Mouse (Mus musculus) CD8-positive naive resting alpha-beta T cell, adult 2 months (primary cell): Measurements from ENCODE around the gene Borcs7.
A peak's percentile ranks its signal among the peaks of the same experiment; 100 is the strongest.

Experiments
- DNase-seq, 2 experiments: peaks; one replicate each; pipeline ENCODE4 v3.0.0; 2022; ENCODE audit warnings: low read depth in 2 of 2, low spot score in 2 of 2

Gene Borcs7

DNA sequence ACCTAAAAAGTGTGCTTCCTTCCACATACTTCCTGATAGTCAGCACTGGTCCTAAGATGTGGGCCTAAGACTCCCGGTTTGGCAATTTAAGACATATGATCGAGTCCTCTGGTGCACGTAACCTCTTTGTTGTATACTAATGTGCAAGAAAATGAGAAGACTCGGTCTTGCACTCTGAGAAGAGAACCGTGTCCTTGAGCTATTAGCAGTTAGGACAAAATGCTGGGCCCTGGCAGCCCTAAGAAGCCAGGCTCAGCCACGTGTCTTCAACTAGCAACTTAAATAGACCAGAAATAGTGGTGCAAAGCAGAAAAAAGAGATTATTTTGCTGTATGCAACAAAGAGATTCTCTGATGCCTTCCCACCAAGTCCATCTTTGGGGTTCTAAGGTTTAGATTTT, 26.9 kb upstream of the Borcs7 start:
- no peak for DNase-seq

DNA sequence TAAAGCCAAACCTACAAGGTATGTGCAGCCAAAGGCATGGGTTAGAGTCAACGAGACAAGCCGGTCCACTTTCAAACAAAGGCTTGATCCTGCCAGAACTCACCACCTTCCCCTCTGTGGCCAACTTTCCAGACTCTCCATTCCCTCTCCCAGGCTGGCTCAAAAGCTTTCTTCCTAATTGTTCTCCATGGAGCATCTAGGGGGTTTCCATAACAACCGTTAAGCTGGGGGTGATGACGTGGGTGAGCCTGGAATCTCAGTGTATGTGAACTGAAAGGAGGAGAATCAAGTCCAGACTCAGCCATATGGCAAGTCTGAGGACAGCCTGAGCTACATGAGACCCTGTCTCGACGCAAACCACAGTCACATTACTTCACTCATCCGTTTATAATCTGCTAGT, 24.2 kb upstream of the Borcs7 start:
- DNase-seq = no peak

DNA sequence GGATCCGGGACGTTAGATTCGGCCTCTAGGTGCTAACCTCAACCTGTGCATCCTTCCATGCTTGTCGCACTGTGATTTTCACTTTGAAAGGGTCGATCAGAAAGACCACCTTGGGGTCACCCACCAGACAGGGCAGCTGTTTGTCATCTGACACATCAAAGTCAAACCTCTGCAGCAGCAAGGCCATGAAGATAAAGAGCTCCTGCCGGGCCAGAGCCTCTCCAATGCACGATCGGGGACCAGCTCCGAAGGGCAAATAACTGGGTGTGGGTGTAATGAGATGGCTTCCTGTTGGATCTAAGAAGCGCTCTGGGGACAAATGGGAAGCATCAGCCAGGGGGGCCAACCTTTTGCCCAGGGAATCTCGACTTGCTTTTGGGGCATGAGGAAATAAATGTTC, 22.4 kb upstream of the Borcs7 start:
- no peak for DNase-seq

DNA sequence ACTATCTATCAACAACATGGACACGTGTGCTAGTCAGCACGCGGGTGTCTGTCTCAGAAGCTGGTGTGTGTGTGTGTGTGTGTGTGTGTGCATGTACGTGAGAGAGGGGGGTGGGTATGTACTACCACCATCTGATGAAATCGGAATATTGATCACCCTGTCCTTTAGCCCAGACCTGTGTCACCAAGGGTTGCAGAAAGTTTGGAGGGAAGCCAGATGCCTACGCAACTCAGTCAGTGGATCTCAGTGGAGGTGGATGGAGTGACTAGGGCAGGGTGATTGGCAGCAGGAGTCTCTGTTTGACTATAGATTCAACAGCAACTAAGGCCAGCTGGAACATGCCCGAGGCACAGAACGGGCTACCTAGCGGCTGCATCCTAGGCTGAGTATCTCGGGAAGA, 21.4 kb upstream of the Borcs7 start:
- DNase-seq = no peak

DNA sequence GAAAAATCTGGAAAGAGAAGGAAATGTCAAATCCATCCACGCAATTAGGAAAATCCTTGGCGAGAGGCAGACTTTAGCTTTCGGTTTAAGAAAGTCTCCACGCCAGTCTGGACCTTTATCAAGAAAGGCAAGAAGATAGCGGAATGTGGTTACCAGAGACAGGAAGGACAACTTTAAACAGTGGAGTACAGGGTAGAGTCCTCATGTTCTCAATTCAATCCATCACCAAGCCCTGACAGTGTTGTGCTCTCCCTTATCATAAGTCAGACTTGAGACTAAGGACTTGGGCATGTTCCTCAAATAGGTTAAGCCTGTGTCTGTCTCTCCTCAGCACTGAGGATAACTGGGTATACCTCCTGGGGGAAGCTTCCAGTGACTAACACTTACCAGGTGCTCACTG, 19.9 kb upstream of the Borcs7 start:
- no peak for DNase-seq

DNA sequence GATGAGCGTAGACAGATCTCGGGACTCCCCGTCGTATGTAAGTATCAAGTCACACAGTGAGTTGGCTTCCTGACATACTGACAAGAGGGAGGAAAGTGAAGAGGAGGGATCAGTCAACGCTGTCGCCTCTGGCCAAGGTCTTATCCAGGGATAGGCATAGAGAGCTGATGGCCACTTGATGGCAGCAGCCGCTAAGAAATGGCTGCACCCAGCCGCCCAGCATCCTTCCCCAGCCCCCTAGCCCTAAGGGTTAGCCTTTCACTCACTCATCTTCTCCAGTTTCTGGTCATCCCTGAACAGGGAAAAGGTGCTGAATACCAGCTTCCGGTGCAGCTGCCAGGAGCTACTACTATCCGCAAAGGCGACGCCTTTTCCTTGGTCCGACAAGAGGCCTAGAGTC, 19.0 kb upstream of the Borcs7 start:
- DNase-seq = peak; percentile 16 to 28

DNA sequence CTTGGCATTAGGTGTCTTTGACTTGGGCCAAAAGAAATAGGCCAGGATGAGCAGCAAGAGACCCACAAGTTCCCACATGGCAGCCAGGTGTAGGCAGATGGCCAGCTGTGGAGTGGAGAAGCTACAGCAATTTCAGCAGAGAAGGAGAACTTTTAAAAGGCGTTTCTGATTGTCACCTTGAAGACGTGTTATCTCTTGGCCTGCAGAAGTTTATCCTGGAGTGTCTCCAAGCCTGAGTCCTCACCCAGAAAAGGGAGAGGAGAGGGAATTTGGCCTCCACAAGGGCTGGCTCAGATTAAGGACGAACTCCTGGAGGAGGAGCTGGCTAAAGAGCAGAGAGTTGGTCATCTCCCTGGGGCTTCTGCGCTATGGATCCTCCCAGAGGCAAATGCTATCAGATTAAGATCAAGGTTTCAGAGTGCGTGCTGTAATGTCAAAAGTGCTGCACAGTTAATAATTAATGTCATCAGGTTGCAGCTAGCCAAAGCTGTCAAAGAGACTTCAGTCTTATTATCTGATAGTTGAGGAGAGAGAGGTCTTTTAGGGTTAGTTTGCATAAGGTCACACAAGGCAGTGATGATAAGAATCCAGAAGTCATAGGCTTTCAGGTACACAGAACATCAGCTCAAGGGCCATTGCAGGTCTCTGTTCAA, 16.8 kb upstream of the Borcs7 start, which contains the start of gene Cyp17a1:
Cyp17a1 (minus strand) TSS at position 407 of the 653 bp plus-strand sequence.
- no peak for DNase-seq

DNA sequence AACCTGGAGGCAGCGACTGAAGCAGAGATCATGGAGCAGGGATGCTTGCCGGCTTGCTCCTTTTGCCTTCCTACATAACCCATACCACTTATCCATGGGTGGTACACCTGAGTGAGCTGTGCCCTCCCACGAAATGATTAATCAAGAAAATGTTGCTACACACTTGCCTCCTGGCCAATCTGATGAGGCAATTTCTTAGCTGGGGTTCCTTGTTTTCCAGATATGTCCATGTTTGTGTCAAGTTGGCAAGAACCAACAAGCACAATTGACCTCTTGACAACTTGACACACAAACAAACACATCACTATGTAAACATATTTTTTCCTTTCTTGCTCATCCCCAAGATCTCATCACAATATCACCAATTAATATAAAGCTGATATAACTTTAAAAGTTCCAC, 14.1 kb upstream of the Borcs7 start:
- no peak for DNase-seq

DNA sequence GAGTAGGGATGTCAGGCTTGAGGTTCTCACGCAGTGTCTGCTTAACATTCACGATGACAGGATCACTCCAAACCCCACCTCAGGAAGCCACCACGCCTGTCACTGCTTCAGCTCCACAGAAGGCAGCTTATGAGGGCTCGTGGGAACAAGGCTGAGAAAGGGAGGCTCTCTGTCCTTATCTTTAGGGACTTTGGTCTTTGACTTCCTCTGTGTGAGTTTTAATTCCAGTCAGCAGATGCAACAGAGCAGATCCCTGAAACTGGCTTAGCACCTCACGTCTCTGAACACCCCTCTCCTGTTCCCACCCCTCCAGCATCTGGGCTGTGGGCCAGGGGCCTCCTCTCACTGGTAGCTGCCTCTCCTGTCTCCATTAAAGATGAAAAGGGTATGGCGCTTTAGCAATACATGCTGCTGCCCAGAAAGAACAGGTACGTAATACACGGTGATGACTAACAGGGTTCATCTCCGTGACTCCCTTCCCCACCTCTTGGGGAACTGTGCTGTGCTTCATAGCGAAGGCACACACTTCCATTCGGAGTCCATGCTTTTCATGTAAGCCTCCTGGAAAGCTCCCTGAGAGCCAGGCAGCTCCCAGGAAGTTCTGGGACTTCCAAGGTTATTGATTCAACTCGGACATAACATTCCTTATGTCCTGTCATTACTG, 9.9 kb upstream of the Borcs7 start:
- no peak for DNase-seq

DNA sequence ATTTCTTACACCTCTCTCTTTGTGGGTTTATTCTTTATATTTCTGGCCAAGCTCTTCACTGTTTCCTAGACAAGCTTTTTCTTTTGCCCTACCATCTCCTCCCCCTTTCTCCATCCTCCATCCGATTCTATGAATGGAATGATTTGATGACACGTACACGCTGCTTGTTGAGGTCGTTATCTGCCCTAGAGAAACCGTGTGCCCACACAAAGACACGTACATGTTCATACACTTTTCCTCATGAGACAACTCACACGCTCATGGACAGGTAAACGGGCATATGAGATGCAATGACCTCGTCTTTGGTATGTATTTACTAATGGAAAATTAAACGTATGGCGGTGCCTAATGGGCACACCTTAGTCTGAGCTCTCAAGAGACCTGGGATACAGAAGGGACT, 681 bp downstream of the Borcs7 start:
- DNase-seq = no peak

DNA sequence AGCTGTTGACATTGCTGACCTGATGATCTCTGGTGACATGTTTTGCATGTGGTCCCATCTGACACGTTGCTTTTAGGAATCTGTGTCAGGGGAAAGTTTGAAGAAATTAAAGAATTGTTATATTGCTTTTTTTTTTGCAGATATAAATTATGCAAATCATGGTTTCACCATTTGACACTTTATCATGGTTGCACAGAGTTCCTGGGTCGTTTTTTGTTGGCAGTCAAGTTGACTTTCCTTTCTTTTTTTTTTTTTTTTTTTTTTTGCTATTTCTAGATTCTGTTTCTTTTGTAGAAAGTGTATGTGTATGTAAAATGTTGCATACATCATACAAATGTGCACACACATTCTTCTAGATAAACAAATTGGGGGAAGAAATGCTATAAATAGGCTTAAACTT, 1.4 kb downstream of the Borcs7 start:
- no peak for DNase-seq

DNA sequence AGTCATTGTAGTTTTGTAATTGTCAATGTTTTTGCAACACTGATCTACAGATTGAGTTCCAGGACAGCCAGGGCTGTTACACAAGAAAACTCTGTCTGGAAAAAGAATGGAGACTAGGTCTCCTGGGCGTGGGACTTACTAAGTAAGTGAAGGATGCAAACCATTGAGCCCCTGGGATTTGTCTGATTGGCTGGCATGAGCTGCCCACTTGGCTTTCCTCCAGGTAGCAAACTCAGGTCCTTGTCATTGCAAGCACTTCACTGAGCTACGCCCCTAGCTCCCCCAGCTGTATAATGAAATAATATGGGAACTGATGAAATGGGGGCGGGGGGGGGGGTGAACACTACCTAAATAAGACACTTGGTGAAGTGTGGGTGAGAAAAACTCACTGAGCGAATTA, 3.4 kb downstream of the Borcs7 start:
- no peak for DNase-seq

DNA sequence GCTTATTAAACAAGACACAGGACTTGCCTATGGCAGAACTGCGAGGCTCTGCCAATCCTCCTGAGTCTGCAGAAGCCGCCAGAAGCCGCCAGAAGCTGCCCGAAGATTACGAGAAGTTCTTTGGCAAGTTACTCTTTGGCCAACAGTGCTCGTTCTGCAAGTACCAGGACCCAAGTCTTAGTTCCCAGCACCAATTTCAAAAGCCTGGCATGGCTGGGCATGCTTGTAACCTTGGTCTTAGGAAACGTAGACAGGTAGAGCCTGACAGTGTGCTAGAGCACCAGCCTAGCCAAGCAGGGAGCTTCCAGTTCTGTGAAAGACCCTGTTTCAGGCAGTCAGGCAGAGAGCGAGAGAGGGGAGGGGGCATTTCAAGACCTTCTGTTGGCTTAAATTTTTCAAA, 6.8 kb downstream of the Borcs7 start:
- DNase-seq = no peak

DNA sequence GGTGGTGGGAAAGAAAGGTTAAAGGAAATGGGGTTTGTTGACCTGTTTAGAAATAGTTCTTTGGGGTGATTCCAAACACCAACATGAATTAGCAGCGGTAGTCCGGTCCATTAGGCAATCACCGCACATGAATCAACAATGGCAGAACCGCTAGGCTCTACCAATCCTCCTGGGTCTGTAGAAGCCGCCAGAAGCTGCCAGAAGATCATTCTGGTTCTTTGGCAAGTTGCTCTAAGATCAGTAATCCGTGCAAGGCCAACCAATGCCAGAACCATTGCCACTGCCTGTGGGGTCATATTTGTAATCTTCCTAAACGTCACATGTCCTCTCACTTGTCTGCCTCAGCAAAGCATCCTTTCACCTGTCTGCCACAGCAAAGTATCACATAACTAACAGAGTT, 7.2 kb downstream of the Borcs7 start:
- no peak for DNase-seq

DNA sequence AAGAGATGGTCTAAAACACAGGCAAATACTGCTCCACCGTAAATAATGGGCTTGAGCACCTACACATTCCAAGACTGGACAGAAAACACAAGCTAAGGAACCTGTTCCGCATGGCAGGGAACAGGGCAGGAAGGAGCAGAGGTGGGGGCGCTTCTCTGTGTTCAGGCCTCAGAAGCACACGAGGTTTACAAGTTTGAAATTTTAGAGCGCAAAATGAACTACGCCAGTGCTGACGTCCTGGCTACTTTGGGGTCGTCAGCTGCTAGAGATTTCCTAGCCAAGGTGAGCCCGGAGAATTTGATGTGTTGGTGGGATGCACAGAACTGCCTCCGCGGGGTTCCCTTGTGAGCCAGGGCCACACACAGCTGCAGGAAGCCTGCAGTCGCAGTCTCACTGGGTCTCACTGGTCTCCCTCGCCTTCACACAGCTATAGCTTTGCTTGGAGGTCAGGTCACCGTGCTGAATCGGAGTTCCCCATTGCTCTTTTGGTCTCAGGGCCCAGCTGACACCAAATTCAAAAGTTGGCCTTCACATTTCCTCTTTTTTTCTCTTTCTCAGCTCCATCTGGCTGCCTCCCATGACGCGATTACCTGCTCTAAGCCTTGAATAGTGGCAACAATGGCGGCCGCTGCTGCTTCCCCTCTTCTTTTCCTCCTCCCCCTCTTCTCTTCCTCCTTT, 8.3 kb downstream of the Borcs7 start:
- DNase-seq = no peak

DNA sequence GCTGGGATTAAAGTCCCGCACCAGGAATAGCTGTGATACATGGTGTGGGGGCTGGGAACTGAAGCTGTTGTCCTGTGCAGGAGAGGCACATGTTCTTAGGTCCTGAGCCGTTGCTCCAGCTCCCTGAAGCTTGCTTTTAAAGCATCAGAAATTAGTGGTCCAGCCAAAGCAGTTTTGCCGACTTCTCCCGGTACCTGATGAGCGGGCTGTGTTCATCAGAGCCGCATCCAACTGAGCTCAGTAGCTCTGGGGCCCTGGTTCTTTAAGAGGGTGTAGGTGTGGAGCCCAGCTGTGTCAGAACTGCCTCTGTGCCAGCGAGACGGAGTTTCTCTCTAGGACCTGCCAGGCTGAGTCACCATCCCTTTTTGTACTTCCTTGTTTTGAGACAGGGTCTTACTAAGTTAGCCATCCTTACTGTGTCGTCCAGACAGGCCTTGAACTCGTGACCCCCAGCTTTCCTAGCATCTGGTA, 9.3 kb downstream of the Borcs7 start:
- no peak for DNase-seq

DNA sequence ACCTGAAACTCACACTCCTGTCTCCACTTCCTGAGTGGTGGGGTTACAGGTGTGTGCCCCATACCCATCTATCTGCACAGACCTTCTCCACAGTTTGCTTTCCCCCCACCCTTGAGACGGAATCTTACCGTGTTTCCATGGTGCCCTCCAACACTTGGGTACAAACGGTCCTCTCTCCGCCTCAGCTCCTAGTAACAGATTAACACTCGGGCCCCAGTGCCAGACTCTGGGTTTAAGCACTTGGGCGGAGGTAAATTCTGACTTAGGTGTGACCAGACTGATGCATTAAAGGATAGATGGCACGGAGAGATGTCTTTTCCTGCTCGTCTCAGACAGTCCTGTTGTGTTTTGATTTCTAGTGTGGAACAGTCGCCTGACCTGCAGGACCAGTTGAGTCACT, 11.4 kb downstream of the Borcs7 start:
- no peak for DNase-seq

DNA sequence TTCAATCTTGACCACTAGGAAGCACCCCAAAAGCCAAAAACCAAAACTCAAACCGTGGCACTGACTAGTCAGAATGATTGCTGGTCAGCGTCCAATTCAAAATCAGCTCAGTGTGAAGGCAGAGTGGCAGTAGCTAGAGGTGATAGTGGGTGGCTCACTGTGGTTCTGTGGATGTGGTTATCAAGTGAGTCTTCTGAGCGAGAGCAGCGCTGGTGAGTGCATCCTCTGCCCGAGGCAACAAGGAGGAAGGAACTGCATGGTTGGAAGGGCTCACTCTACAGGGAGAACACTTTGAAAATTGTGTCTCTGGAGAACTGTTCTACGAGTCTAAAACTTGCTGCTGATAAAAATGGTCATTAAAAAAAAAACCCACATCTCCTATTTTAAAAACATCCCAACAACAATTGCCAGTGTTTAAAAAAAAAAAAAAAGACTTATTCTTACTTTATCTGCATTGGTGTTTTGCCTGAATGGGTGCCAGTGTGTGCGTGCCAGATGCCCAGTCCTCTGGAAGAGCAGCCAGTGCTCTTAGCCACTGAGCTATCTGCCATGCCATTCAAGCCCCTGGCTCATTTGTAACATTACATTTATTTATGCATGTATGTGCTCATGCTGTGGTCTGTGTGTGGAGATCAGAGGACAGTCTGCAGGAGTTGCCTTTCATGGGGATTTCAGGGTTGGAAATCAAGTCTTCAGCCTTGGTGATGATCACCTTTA, 16.2 kb downstream of the Borcs7 start:
- DNase-seq = peak; percentile 13 to 26

DNA sequence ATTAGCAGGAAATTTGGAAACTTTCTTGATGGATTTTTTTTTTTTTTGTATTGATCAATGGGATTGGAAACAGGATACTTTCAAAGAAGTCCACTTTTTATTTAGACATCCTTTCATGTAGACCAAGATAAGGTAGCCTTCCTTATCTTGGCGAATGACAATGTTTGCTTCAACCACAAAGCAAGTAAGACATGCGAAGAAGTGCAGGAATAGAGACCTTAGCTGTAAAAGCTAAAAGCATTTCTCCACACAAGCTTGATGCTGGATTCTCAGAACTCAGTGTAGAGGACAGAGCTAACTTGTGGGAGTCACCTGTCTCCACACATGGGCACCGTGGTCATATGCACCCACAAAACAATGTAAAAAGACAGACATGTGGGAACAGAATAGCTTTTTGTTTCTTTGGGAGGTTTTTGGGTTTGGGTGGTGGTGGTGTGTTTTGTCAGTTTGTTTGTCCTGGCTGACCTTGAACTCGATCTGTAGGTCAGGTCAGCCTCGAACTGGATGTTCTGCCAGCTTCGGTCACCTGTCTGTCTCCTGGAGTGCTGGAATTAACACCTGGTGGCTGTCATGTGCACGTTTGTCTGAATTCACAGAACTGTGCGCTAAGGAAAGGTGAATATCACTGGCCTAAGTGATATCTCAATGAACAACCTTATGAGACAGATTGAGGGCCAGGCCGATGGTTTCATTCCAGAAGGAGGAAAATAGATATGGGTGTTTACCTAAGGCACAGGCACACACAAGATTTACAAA, 17.0 kb downstream of the Borcs7 start:
- no peak for DNase-seq

DNA sequence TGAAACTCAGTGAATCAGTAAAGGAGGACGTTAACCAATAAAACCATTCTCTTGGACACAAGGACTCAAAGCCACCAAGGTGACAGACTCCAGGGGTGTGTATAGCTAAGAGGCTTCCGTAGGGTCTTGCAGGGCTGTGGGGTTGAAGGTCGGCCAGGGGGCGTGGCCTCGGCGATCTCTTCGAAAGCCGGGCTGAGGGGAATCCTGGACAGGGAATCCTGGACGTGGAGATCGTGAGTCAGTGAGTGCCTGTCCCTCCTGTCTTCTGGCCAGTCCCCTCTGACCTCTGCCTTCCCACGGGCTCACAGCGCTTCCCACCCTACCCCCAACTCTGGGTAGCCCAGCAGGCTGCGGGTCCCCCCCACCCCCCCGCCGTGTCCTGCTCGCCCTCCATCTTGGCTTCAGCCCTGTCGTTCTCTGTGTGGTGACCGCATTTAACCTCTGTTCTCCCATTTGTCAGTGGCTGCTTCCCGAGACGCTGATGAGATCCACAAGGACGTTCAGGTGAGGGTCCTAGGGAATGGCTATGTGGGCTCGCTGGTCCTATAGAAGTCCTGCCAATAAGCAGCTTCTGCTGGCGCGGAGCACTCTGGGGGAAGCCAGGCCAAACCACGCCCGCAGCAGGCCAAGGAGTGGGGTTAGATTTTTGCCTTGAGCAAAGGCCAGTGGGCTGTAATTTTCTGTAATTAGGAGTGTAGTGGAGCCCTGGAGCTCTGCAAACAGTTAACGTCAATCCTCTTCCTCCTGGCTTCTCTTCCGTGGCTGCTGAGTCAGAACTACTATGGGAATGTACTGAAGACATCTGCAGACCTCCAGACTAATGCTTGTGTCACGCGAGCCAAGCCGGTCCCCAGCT, 17.8 kb downstream of the Borcs7 start, which contains the start of gene As3mt:
As3mt (plus strand) TSS at position 163 of the 856 bp plus-strand sequence.
- peak; percentile 9 to 34 for DNase-seq
